Mouse (Mus musculus) hindbrain, postnatal 0 days (tissue): ENCODE results near the gene Gm9774. TPM values are rescaled to one million over a fixed set of nuclear protein-coding genes. Genes with fewer than 3 reads are reported as not detected.

Source experiments
- ATAC-seq: fragments of 200-750 bp; cut with Nextera tagmentation; 2 replicates; pipeline ENCODE4 v1.8.0; 2017; ENCODE audit warnings: mild to moderate bottlenecking, moderate TSS enrichment, moderate library complexity
- DNase-seq: peaks from one replicate; pipeline ENCODE4 v3.0.0-alpha.2; 2015; ENCODE audit warnings: low spot score
- H3K27ac ChIP-seq: fragments of 300-500 bp; sonication (generic); 2 replicates; pipeline ENCODE4 v1.5.1; 2014; ENCODE audit warnings: mild to moderate bottlenecking
- H3K27me3 ChIP-seq: fragments of 300-500 bp; sonication (generic); 2 replicates; pipeline ENCODE4 v1.6.1; 2014; ENCODE audit warnings: low read length, mixed read lengths; ENCODE audit not compliant: insufficient read depth
- H3K36me3 ChIP-seq: fragments of 300-500 bp; sonication (generic); 2 replicates; pipeline ENCODE4 v1.6.1; 2014; ENCODE audit warnings: low read length, mixed read lengths; ENCODE audit not compliant: insufficient read depth
- H3K4me1 ChIP-seq: fragments of 300-500 bp; sonication (generic); 2 replicates; pipeline ENCODE4 v1.6.1; 2014; ENCODE audit warnings: antibody characterized with exemption, low read length, mixed read lengths; ENCODE audit not compliant: insufficient read depth
- H3K4me2 ChIP-seq: fragments of 300-500 bp; sonication (generic); 2 replicates; pipeline ENCODE4 v1.6.1; 2014; ENCODE audit warnings: low read depth, mild to moderate bottlenecking, low read length, moderate library complexity, mixed read lengths
- H3K4me3 ChIP-seq: fragments of 300-500 bp; sonication (generic); 2 replicates; pipeline ENCODE4 v1.5.1; 2014; ENCODE audit warnings: low read length
- H3K9ac ChIP-seq: fragments of 300-500 bp; sonication (generic); replicated peaks from 2 replicates; pipeline ENCODE4 v1.6.1; 2014; ENCODE audit warnings: mild to moderate bottlenecking, low read length, moderate library complexity, mixed read lengths
- H3K9me3 ChIP-seq: fragments of 300-500 bp; sonication (generic); 2 replicates; pipeline ENCODE4 v1.6.1; 2016; ENCODE audit warnings: low read length, mixed read lengths
- CTCF ChIP-seq: IDR thresholded peaks from 2 replicates; pipeline ENCODE4 v1.5.1; 2016; ENCODE audit warnings: antibody characterized with exemption, control low read depth, low read depth
- WGBS: fragments of 180-500 bp; shearing (Covaris S2); extraction: QIAGEN DNeasy Blood & Tissue Kit; methylation state at CpG from one replicate; pipeline ENCODE4 v1.1.7; 2014; 5-methylcytosine and 5-hydroxymethylcytosine counted together
- polyA plus RNA-seq: library from polyadenylated mRNA; unstranded; fragments of >200 nt; fragmentation: Nextera tagmentation; extraction: Ambion mirVana; gene quantifications from 2 replicates; pipeline ENCODE4 v1.2.1, GENCODE M21; 2015
- total RNA-seq: library from RNA; depleted of rRNA; stranded (reverse); fragments of >200 nt; gene quantifications from 2 replicates; pipeline ENCODE4 v1.2.3, GENCODE M21; 2014; rRNA removed

Gene Gm9774
- total and polyA plus RNA-seq, 2 experiments from 2014 or later, result 3.7 to 9.6 TPM

GRCm38 (mm10) chr3:92438689-92439088 lies 9.5 kb upstream of the Gm9774 start, which contains the start of gene Sprr1b:
Gene Sprr1b (minus strand): TSS chr3:92438789.
- Histone ChIP-seq H3K4me1 (no peaks in the 10 kb centered on the region), H3K9ac (no peak within 1 kb of the TSS), H3K27ac (no peak within 1 kb of the TSS), H3K36me3 (no peaks in the 10 kb centered on the region), H3K9me3 (no peaks in the 10 kb centered on the region), H3K4me3 (no peak within 1 kb of the TSS), H3K27me3 (no peaks in the 10 kb centered on the region), H3K4me2 (no peak within 1 kb of the TSS)
- DNase-seq (no peak), ATAC-seq (no peak)
- 91% methylated on average over 3 of the region's 3 CpGs for WGBS
- TF ChIP-seq CTCF, result no peak

GRCm38 (mm10) chr3:92432282-92432681 lies 3.1 kb upstream of the Gm9774 start, which contains the start of gene Sprr2k:
Gene Sprr2k (plus strand): TSS chr3:92432582.
- WGBS, result 92% methylated on average over 2 of the region's 2 CpGs
- no peak for TF ChIP-seq CTCF
- H3K9me3 ChIP-seq, result no peaks in the 10 kb centered on the region
- ATAC-seq (no peak), DNase-seq (no peak)
- H3K36me3 ChIP-seq, result no peaks in the 10 kb centered on the region
- no peaks in the 10 kb centered on the region for H3K4me1 ChIP-seq
- no peak within 1 kb of the TSS for H3K4me2 ChIP-seq
- H3K4me3 ChIP-seq, result no peak within 1 kb of the TSS
- no peak within 1 kb of the TSS for H3K9ac ChIP-seq
- H3K27me3 ChIP-seq, result no peaks in the 10 kb centered on the region
- H3K27ac ChIP-seq, result no peak within 1 kb of the TSS

GRCm38 (mm10) chr3:92417782-92418181 lies 11.4 kb downstream of the Gm9774 start, which contains the start of gene Sprr2j-ps:
Gene Sprr2j-ps (plus strand): TSS chr3:92418082.
- H3K36me3 ChIP-seq, result no peaks in the 10 kb centered on the region
- H3K9ac ChIP-seq, result no peak within 1 kb of the TSS
- no peak within 1 kb of the TSS for H3K4me3 ChIP-seq
- H3K27me3 ChIP-seq, result no peaks in the 10 kb centered on the region
- no peaks in the 10 kb centered on the region for H3K9me3 ChIP-seq
- H3K4me2 ChIP-seq, result no peak within 1 kb of the TSS
- ATAC-seq (no peak), DNase-seq (no peak)
- no peak within 1 kb of the TSS for H3K27ac ChIP-seq
- 93% methylated on average over 2 of the region's 2 CpGs for WGBS
- no peak for TF ChIP-seq CTCF
- no peaks in the 10 kb centered on the region for H3K4me1 ChIP-seq

- 95% methylated on average over 2 of the region's 2 CpGs for WGBS
- no peaks in the 10 kb centered on the region for H3K36me3 ChIP-seq
- H3K27me3 ChIP-seq, result no peaks in the 10 kb centered on the region
- no peaks in the 10 kb centered on the region for H3K9me3 ChIP-seq
- H3K4me1 ChIP-seq, result no peaks in the 10 kb centered on the region
- no peak for ATAC-seq
- no peak for DNase-seq
- no peak within 1 kb of the TSS for H3K4me2 ChIP-seq
- no peak within 1 kb of the TSS for H3K27ac ChIP-seq
- H3K9ac ChIP-seq, result no peak within 1 kb of the TSS
- TF ChIP-seq CTCF, result no peak
- no peak within 1 kb of the TSS for H3K4me3 ChIP-seq
Measured at GRCm38 (mm10) chr3:92407691-92408090, 21.5 kb downstream of the Gm9774 start, which contains the start of gene Sprr2i. Gene Sprr2i (plus strand): TSS chr3:92407991.

- H3K9me3 ChIP-seq, result no peaks in the 10 kb centered on the region
- H3K9ac ChIP-seq, result no peak overlapping the region
- no peaks in the 10 kb centered on the region for H3K4me1 ChIP-seq
- no peaks in the 10 kb centered on the region for H3K36me3 ChIP-seq
- TF ChIP-seq CTCF, result peak; percentile 47
- no peaks in the 10 kb centered on the region for H3K27me3 ChIP-seq
- DNase-seq, result peak; percentile 10
- 60% methylated on average over 1 of the region's 1 CpGs for WGBS
- no peak for ATAC-seq
- H3K4me3 ChIP-seq, result no peak overlapping the region
- H3K4me2 ChIP-seq, result no peak overlapping the region
- no peak overlapping the region for H3K27ac ChIP-seq
Measured at GRCm38 (mm10) chr3:92394301-92394700, 34.9 kb downstream of the Gm9774 start.

GRCm38 (mm10) chr3:92385385-92385784 lies 43.8 kb downstream of the Gm9774 start, which contains the start of gene Sprr2h:
Gene Sprr2h (plus strand): TSS chr3:92385685.
- Histone ChIP-seq H3K36me3 (no peaks in the 10 kb centered on the region), H3K9ac (no peak within 1 kb of the TSS), H3K27ac (no peak within 1 kb of the TSS), H3K9me3 (no peaks in the 10 kb centered on the region), H3K4me1 (no peaks in the 10 kb centered on the region), H3K27me3 (no peaks in the 10 kb centered on the region), H3K4me2 (no peak within 1 kb of the TSS), H3K4me3 (no peak within 1 kb of the TSS)
- no peak for TF ChIP-seq CTCF
- WGBS, result 85% methylated on average over 1 of the region's 1 CpGs
- ATAC-seq (no peak), DNase-seq (no peak)

Other genes with a start within 250 kb of the Gm9774 start
- not detected in 2 replicates for gene Sprr2a1, start 213.6 kb downstream of the Gm9774 start, total RNA-seq
- not detected in 2 replicates for gene Sprr2a1, start 213.6 kb downstream of the Gm9774 start, polyA plus RNA-seq
- not detected in 2 replicates for gene Sprr2a2, start 213.5 kb downstream of the Gm9774 start, total RNA-seq
- not detected in 2 replicates for gene Sprr2a2, start 213.5 kb downstream of the Gm9774 start, polyA plus RNA-seq
- gene Sprr2a3, start 144.0 kb downstream of the Gm9774 start, total RNA-seq, result not detected in 2 replicates
- not detected in 2 replicates for gene Sprr2a3, start 144.0 kb downstream of the Gm9774 start, polyA plus RNA-seq
- not detected in 2 replicates for gene Sprr2b, start 112.8 kb downstream of the Gm9774 start, total RNA-seq
- 0.24 and 0.44 TPM in 2 replicates for gene Sprr2b, start 112.8 kb downstream of the Gm9774 start, polyA plus RNA-seq
- gene Sprr2d, start 90.3 kb downstream of the Gm9774 start, total RNA-seq, result not detected in 2 replicates
- gene Sprr2d, start 90.3 kb downstream of the Gm9774 start, polyA plus RNA-seq, result not detected in 2 replicates
- gene Sprr2e, start 77.3 kb downstream of the Gm9774 start, total RNA-seq, result not detected in 2 replicates
- gene Sprr2e, start 77.3 kb downstream of the Gm9774 start, polyA plus RNA-seq, result not detected in 2 replicates
- gene Sprr2f, start 64.2 kb downstream of the Gm9774 start, total RNA-seq, result not detected in 2 replicates
- not detected in 2 replicates for gene Sprr2f, start 64.2 kb downstream of the Gm9774 start, polyA plus RNA-seq
- gene Sprr2h, start 43.7 kb downstream of the Gm9774 start, total RNA-seq, result not detected in 2 replicates
- not detected in 2 replicates for gene Sprr2h, start 43.7 kb downstream of the Gm9774 start, polyA plus RNA-seq
- not detected in 2 replicates for gene Sprr2i, start 21.4 kb downstream of the Gm9774 start, total RNA-seq
- gene Sprr2i, start 21.4 kb downstream of the Gm9774 start, polyA plus RNA-seq, result not detected in 2 replicates
- gene Sprr2j-ps, start 11.3 kb downstream of the Gm9774 start, total RNA-seq, result not detected in 2 replicates
- not detected in 2 replicates for gene Sprr2j-ps, start 11.3 kb downstream of the Gm9774 start, polyA plus RNA-seq
- gene Sprr2k, start 3.2 kb upstream of the Gm9774 start, total RNA-seq, result not detected in 2 replicates
- gene Sprr2k, start 3.2 kb upstream of the Gm9774 start, polyA plus RNA-seq, result not detected in 2 replicates
- not detected in 2 replicates for gene Sprr1b, start 9.4 kb upstream of the Gm9774 start, total RNA-seq
- gene Sprr1b, start 9.4 kb upstream of the Gm9774 start, polyA plus RNA-seq, result 0.18 TPM in 1 of 2 replicates, not detected in the other
- gene Sprr3, start 29.3 kb upstream of the Gm9774 start, total RNA-seq, result not detected in 2 replicates
- gene Sprr3, start 29.3 kb upstream of the Gm9774 start, polyA plus RNA-seq, result not detected in 2 replicates
- gene Sprr1a, start 56.5 kb upstream of the Gm9774 start, total RNA-seq, result not detected in 2 replicates
- gene Sprr1a, start 56.5 kb upstream of the Gm9774 start, polyA plus RNA-seq, result 0.23 and 0.25 TPM in 2 replicates
- gene Sprr4, start 71.1 kb upstream of the Gm9774 start, total RNA-seq, result not detected in 2 replicates
- not detected in 2 replicates for gene Sprr4, start 71.1 kb upstream of the Gm9774 start, polyA plus RNA-seq
- not detected in 2 replicates for gene 2310046K23Rik, start 105.1 kb upstream of the Gm9774 start, total RNA-seq
- gene 2310046K23Rik, start 105.1 kb upstream of the Gm9774 start, polyA plus RNA-seq, result not detected in 2 replicates
- gene Ivl, start 144.3 kb upstream of the Gm9774 start, total RNA-seq, result not detected in 2 replicates
- gene Ivl, start 144.3 kb upstream of the Gm9774 start, polyA plus RNA-seq, result not detected in 2 replicates
- not detected in 2 replicates for gene Smcp, start 159.6 kb upstream of the Gm9774 start, total RNA-seq
- not detected in 2 replicates for gene Smcp, start 159.6 kb upstream of the Gm9774 start, polyA plus RNA-seq
- gene 2210017I01Rik, start 178.1 kb upstream of the Gm9774 start, total RNA-seq, result not detected in 2 replicates
- not detected in 2 replicates for gene 2210017I01Rik, start 178.1 kb upstream of the Gm9774 start, polyA plus RNA-seq
- gene Lce6a, start 192.2 kb upstream of the Gm9774 start, total RNA-seq, result not detected in 2 replicates
- gene Lce6a, start 192.2 kb upstream of the Gm9774 start, polyA plus RNA-seq, result not detected in 2 replicates
- gene Lce1a1, start 218.9 kb upstream of the Gm9774 start, total RNA-seq, result not detected in 2 replicates
- not detected in 2 replicates for gene Lce1a1, start 218.9 kb upstream of the Gm9774 start, polyA plus RNA-seq
- gene Lce1b, start 227.5 kb upstream of the Gm9774 start, total RNA-seq, result not detected in 2 replicates
- not detected in 2 replicates for gene Lce1b, start 227.5 kb upstream of the Gm9774 start, polyA plus RNA-seq
- gene Lce1a2, start 240.9 kb upstream of the Gm9774 start, total RNA-seq, result not detected in 2 replicates
- gene Lce1a2, start 240.9 kb upstream of the Gm9774 start, polyA plus RNA-seq, result not detected in 2 replicates
- gene Lce1c, start 249.8 kb upstream of the Gm9774 start, total RNA-seq, result not detected in 2 replicates
- gene Lce1c, start 249.8 kb upstream of the Gm9774 start, polyA plus RNA-seq, result not detected in 2 replicates